Mouse (Mus musculus): ENCODE measurements around the gene Map10.

Gene Map10

DNA sequence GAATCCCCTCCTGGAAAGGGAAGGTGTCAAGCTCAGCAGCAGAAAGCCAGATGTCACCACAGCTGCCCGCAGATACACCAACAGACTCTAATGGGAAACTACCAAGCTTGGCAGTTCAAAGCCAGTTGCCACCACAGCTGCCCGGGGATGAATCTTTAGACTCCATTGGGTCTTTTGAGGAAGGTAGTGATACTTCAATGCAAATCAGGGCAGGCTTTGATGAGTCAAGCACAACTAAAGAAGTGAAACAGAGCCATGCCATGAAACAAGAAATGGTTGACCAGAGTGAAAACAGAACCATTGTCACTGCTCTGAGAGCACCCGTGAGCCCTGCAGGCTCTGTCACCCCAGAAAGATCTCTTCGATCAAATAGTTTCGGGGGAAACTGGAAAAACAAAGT, 1.8 kb downstream of the Map10 start:
- DNase-seq = no peak

DNA sequence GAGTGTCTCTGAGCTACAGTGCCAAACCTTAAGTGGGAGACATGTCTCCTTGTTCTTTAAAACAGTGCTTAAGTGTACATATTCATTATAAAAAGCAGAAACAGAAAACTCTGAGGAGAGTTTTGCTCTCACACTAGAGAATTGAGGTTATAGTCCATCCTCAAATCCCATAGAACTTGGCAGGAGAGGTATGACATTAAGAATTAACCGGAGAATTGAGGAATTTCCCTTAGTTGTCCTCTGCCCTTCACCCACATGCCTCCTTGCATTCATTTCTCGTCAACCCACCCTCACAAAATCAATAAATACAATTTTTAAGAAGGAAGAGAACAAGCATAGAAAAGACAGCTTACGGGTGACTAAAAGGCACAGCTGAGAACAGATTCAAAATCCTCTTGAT, 6.2 kb downstream of the Map10 start:
- DNase-seq = no peak

DNA sequence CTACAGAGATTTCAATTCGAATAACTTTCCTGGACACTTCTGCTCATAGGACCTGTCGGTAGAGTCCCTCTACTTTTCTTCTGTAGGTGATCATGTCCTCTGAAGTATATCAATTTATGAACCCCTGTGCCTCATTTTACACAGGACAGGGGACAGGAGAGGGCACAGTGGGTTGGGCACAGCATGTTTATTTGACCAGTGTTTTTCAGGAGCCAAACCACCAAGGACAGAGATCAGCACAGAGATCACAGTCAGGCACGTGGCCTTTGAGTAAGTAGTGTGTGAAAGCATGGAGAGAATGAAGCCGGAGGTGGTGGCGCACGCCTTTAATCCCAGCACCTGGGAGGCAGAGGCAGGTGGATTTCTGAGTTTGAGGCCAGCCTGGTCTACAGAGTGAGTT, 7.9 kb downstream of the Map10 start:
- no peak for DNase-seq

DNA sequence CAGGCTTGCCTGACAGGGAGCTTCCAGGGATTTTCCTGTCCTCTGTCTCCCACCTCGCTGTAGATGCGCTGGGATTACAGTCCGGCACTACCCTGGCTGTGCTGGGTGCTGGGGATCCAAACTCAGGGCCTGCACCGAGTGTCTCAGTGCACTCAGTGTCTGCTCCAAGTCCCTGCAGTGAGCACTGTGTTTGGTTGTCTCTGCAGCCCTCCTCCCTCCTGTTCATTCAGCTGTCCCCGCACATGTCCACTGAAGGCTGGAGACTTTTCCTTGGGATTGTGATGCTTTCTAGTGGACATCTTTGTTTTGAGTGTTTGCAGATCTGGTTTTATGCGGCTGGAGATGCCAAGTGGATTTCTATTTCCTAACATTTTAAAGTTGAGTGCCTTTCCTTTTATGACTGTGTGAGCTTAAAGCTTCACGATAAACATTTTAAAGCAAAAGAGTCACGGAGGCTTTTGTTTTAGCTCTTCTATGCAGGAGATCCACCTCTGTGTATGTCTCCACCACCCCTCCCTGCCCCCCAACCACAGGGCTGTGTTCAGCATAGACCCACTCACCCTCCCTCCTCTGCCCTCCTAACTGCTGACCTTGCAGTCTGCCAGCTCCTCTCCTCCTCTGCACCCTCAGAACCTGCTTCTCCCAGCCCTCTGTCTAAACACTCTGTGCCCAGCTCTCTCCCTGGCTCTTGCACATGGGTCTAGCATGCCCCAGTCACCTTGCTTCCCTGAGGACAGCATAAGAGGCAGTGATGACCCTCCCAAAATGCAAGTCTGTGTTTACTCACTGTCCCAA, 9.4 kb downstream of the Map10 start:
- DNase-seq = no peak

DNA sequence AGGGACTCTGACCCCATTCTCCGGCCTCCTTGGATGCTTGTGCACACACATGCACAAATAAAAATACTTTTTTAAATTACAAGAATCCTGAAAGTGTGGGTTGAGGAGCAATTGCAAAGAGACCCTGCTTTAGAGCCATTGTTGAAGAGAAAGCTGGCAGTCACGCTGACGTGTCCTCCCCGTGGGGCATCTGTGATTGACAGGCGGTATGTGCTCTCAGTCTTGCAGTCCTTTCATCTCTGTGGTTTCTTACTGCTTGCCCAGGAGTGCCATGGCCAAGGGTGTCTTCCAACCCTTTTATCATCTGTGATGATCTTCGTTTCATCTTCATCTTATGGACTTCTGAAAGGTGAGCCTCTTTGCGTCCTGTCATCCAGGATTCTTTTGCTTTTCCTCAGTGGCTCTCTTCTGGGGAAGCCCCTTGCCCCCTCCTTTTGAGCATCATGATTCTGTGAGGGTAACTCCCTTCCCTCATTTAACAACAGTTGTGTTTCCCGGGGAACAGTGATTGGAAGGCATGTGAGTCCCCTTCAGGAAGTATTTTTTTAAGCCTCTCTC, 11.3 kb downstream of the Map10 start:
- no peak for DNase-seq

DNA sequence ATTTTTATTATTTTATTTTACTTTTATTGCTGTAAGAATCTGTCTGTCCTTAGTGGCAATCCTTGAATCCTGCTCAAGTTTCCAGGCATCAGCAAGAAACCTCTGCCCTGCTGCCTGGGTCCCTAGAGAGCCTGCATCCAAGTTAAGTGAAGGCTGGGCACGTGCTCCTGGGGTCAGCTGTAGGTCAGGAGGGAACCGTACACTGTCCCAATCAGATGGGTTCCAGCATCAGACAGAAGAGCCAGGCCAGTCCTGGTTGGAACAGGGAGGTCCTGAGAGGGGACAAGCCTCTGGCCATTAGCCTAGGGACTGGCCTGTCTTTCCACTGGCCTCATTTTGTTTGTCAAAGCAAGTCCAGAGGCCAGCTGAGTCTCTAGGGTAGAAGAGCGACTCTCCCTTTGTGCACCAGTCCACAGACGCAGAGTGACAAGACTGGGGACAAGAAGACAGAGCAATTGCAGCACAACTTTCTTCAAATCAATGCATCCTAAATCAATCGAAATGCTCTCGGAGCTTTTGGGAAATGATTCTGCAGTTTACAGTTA, 15.7 kb downstream of the Map10 start:
- DNase-seq = no peak

DNA sequence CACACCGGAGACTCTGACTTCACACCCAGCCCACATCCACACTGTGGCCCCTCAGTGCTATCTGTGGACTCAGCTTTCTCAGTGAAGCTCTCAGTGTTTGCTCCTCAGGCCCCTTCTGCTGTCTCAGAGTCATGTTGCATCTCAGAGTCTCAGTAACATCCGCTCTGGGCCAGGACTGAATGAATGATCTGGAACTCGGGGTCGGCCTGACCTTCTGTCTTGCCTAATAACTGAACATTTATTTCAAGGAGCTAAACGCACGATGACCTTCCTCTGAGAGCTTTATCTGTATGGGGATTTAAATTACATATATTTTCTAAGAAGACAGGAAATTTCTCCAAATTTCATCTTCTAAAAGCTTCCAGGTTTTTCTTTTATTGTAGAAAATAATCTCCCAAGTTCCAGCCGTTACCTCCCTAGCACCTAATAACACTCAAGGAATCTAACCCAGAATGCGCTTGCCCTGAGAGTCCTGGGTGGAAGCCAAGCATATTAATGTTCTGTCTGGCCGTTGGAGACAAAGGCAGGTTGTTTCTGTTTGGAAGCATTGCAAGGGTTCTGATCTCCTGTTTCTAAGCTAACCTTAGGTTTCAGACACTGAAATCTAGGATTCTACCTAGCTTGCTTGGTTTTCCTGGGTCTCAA, 16.7 kb downstream of the Map10 start:
- DNase-seq = no peak

DNA sequence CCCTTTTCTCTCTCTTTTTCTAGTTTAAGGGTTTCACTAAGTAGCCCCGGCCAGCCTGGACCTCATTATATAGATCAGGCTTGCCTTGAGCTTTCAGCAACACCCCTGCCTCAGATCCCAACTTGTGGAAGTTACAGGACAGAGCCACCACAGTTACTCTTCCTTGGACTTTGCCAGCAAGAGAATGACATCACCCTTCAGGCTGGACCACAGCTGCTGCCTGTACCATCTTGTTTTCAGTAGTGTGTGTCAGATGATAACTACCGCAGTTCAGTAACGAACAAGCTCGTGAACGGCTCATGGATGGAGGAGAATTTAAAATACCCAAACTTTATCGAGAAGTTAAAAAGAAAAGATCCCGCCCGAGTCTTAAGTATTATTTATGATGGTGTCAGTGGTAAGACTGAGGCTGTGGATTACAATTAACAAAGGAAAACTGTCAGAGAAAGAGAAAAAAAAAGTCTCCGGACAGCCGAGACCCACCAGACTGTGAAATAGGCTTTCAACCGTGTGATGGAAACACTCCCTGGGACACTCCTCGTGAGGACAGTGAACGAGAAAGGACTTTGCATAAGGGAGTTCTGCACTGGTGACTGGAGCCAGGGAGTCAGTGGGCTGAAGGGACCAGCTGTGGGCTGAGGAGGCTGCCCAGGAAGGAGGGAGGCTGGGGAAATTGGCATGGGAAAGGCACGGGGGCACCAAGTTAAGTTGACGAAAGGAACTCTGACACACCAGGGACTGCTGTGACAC, 20.7 kb downstream of the Map10 start:
- DNase-seq = no peak

DNA sequence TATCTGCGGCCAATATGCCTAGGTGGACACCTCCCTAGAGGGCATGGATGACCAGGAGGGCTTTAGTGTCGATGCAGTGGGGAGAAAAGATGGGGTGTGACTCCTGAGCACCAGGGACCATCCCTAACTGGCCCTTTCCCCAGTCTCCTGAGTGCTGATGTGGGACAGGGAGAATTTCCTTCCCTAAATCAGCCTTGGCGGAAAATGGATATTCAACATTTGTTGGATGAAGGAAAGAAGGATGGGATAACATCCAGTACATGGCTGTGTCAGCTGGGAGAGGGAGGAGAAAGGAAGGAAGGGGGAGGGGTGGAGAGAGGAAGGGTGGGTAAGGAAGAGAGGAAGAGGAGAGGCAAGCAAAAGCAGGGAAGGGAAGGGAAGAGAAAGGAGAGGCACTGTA, 21.3 kb downstream of the Map10 start:
- DNase-seq = no peak

DNA sequence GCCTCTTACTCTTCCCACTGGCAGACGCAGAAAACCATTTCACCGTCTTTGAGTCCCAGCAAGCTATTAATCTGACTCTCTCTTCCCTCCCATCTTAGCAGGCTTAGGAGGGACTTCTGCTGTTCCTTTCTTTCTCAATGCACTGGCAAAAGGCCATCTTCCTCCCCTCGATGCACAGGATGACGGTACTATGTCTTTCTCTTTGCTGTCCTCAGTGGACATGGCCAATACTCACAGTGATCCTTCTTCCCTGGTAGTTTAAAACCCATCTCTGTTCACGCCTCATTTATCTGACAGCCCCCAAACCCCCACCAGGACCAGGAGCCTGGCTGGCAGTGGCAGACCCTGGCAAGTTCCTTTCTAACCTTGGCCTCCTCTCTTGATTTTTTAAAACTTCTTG, 22.8 kb downstream of the Map10 start:
- DNase-seq = no peak

DNA sequence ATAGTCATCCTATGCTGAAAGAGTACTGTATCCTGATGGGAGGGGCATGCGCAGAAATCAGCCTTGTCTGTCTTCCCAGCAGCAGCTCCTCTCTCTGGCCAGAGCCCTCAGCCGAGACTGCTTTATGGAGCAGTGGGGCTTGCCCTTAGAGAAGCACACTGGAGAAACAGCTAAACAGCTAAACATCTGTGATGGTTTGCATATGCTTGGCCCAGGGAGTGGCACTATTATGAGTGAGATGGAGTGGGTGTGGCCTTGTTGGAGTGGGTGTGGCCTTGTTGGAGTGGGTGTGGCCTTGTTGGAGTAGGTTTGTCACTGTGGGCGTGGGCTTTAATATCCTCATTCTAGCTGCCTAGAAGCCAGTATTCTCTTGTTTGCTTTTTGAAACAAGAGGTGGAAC, 23.6 kb downstream of the Map10 start:
- DNase-seq = no peak

DNA sequence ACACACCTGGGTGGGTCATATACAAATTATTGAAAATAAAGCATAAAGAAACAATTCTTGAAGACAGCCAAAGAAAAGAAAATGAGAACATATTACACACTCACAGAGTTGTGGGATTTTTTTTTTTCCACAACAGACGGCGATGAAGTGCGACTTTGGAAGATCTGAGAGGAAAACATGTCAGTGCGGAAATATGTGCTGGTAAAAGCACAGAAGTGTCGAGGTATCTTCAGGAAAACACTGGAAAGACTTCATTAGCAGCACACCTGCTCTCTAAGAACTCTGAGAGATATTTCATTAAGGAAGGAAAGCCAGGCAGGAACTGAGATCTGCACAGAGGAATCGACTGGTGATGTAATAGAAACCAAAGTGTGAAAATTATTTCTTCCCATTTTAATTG, 26.3 kb downstream of the Map10 start:
- no peak for DNase-seq

DNA sequence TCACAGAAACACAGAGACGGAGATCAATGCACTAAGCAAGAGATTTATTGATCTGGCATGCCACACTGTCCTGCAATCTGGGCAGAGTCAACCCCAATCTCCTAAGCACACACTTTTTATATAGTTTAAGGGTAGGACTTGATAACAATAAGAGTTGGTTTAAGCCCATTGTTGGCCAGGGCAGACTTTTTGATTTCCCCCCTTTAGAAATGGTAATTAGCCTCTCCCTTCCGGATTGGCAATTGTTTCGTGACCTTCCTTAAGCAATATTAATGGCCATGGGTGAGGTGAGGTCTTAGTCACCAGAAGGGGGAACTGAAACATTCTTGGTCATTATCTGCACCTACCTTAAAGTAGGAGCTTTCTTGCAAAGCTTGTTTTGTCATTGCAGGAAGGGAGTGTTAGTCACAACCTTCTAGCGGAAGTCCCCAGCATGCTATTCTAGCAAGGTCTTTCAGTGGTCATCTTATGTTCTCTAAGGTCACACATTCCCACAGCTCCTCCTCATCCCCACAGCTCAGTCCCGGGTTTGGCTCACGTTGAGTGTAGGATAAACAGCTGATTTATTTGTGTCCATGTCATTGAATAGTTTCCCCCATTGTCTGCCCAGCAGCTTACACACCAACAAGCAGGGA, 29.9 kb downstream of the Map10 start:
- DNase-seq = no peak

DNA sequence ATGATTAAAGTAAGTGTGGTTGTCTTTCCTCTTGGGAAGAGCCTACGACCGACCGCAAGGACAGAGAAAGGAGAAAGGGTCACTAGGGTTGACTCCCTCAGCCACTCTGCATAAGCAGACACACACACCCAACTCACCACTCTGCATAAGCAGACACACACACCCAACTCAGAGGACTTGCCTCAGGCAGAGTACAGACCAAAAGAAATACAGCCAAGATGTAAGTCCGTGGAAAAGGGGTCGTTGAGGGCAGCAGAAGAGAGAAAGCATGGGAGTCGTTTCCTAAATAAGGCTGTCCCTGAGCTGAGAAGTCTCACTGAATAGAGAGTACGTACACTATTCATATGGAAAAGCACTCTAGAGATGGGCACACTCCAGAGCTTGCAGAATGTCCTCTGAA, 30.8 kb downstream of the Map10 start:
- no peak for DNase-seq

DNA sequence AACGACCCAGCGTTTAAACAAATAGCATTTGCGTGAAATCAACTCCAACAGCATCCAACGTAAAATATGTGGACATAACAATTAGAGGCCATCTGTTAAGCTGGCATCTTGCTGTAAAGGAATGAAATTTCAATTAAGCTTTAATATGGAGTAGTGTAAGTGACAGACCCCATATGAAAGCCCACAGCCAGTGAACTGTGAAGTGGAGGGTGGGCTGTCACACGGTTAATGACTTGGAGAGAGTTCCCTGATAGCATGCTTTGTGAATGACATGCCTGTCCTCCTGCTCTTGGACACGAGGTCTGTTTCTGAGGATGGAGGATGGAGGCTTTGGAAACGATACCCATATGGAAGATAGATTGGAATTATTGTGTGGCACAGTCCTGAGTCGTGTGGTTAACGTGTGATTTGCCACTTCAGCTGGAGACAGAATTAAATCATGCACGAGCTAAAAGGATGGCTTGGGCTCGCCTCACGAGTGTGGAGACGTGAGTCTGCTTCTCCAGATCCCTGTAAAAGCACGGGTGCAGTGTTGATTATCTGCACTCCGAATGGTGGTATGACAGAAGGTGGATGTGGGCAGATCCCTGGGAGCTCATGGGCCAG, 33.4 kb downstream of the Map10 start:
- DNase-seq = no peak

DNA sequence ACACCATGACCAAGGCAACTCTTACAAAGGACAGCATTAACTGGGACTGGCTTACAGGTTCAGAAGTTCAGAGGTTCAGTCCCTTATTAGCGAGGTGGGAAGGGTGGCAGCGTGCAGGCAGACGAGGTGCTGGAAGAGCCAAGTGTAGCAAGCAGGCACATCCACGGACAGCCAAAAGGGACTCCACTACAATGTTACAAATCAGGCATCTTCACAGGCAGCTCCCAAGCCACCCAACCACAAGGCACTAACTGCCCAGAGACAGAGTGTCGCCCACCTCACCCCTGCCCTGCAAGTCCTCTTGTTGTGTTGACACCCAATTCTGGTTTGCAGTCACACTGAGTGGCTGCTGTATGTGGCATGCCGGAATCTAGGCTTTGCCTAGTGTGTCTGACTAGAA, 34.8 kb downstream of the Map10 start:
- no peak for DNase-seq

DNA sequence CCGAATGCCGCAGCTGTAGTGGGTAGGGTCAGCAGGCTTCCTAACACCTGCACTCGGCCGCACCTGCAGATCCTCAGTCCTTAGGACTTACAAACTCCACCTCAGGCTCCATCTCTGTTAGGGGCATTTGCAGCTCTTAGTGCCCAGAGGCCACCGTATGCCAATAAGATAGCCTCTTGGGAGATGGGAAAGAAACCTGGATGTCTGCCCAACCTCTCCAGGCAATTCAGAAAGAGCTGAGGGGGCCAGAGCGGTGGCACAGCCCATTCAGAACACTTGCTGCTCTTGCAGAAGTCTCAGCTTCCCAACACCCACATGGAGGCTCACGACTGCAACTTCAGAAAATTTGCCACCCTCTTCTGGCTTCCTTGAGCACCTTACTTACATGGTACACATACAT, 36.2 kb downstream of the Map10 start:
- no peak for DNase-seq

DNA sequence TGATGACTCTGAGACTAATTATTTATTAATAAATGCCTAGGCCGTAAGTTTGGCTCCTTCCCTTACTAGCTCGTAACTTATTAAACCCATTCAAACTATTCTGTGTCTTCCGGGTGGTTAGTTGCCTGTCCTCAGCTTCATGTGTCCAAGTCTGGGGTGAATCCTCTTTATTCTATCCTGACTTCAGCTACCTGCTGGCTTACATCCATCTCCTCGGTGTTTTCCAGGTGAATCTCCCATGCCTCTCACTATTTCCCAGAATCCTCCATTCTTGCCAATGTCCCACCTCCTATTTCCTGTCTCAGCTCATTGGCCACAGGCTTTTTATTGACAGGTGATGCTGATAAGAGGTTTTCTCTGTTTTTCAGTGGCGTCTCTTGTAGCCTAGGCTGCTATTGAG, 39.6 kb downstream of the Map10 start:
- no peak for DNase-seq

DNA sequence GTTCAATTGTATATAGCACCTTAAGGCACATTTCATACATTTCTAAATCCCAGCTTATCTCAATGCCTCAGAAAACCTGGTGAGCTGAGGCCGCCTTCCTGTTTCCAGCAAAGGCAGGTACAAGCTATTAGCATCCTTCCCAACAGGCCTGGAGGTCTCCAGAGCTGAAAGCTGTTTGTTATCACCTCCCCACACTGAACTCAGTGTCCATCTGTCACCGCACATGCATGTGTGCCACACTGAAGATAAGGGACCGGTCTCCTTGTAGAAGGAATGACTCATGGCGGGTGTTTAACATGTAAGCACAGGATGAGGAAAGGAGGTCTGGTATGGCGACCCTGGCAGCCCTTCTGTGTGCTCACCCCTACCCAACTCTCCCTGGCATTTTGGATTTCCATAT, 41.9 kb downstream of the Map10 start:
- no peak for DNase-seq

DNA sequence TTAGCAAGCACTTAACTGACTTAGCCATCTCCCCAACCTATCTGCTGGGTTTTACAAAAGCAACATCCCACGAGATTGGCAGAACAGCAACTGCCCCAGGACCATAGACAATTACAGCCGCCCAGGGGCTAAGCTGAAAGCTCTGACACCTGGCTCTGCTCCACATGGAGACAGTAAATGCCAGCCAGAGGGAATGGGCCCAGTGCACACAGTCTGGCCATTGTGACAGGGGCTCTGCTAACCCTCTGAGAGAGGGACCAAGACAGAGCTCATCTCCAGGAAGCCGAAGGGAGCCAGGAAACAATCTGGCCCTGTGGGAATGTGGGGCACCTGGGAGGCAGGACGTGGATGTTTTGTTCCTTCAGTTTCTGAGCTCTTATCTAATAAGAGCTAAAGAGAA, 46.6 kb downstream of the Map10 start:
- no peak for DNase-seq

DNA sequence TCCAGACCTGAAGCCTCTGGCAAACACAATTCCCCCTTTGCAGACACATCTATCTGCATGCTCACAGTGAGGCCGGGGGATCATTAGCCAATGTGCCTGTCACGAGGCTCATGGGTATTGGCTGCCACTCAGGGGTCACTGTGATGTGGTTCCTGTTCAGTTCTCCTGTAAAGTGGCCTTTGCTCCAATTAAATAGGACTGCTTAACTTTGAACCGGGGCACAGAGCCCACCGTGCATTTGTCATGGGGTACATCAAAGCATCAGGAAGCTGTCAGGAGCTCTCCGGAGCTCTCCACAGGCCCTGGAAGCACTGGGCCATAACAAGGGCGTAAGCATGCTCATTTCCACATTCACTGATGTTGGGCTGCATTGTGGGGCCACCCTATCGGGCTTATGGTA, 47.0 kb downstream of the Map10 start:
- no peak for DNase-seq

DNA sequence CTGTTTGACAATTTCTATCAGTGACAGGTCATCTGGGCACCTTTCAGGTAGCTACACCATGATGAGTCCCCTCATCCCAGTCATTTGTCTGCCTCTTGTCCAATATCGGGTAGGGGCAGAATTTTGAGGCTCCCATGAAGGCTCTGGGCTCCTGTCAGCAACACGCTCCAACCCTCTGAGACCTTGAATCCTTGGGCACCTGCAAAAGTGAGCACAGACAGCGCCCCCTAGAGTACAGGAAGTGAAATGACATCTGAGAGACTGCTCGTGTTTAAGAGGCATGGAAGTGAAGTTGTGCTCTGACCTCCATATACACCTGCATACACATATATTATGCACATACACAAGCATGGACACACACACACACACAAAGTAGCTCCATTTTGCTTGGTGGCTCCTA, 49.3 kb downstream of the Map10 start:
- DNase-seq = no peak

DNA sequence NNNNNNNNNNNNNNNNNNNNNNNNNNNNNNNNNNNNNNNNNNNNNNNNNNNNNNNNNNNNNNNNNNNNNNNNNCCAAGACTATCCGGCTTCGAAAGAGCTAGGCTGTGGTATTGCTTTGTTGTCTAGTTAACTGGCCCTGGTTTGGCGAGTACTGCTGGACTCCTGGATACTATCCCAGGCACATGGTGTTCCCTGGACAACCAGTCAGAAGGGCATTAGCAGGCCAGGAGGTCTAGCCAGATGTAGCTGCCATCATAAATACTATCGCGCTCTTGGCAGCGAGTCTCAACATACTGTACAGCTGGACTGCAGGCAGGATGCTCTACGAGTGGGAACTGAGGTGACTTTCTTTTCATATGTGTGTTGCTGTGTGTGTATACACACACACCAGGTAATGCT, 53.1 kb downstream of the Map10 start:
- no peak for DNase-seq
